9 mouse cellular contexts compared by ENCODE assay signal in genomic region chr15:89067609-89068008, GRCm38 (mm10). TPM values are rescaled to one million over a fixed set of nuclear protein-coding genes. Genes with fewer than 3 reads are reported as not detected.
DNase-seq lines count a peak whose midpoint lies in the region; ATAC-seq and TF ChIP-seq lines count a peak whose summit lies in the region.
"Had no signal": no experiment of that assay in that cellular context is flagged by ENCODE, and none has a peak within 500 bp of the region (broad histone marks: within the 10 kb centered on the region; RNA-seq: fewer than 3 reads in every experiment).

No protein-coding gene starts in this region.

- no peaks in the 10 kb centered on the region for H3K36me3 ChIP-seq in kidney, embryonic 15.5 days
- no peaks in the 10 kb centered on the region for H3K36me3 ChIP-seq in limb, embryonic 14.5 days (ENCODE audit: control insufficient read depth, insufficient read depth, low read length)

- no peaks in the 10 kb centered on the region for H3K9me3 ChIP-seq in kidney, embryonic 15.5 days (replicated peaks)
- no peaks in the 10 kb centered on the region for H3K9me3 ChIP-seq in limb, embryonic 14.5 days (ENCODE audit: control insufficient read depth, low read length)

- peak overlapping the region; percentile 47 for H3K4me2 ChIP-seq in kidney, embryonic 15.5 days
- peak overlapping the region; percentile 19; the same call in 1 of the 2 replicates for H3K4me2 ChIP-seq in limb, embryonic 14.5 days (replicated peaks; ENCODE audit: low read depth, low read length, severe bottlenecking)

- peaks cover 66% of the 10 kb centered on the region for H3K27me3 ChIP-seq in kidney, embryonic 15.5 days
- H3K27me3 ChIP-seq in limb, embryonic 14.5 days (ENCODE audit: control insufficient read depth, insufficient read depth, low read length), result peaks cover 27% of the 10 kb centered on the region

- no peak overlapping the region for H3K27ac ChIP-seq in kidney, embryonic 15.5 days
- no peak overlapping the region for H3K27ac ChIP-seq in limb, embryonic 14.5 days (replicated peaks; ENCODE audit: low read depth, low read length)

- 35% methylated on average over 35 of the region's 35 CpGs for WGBS in kidney, embryonic 15.5 days
- WGBS in limb, embryonic 14.5 days, result 26% methylated on average over 35 of the region's 35 CpGs

- H3K4me1 ChIP-seq in kidney, embryonic 15.5 days, result peaks cover 14% of the 10 kb centered on the region
- no peaks in the 10 kb centered on the region for H3K4me1 ChIP-seq in limb, embryonic 14.5 days (ENCODE audit: control insufficient read depth, insufficient read depth, low read length)

- H3K9ac ChIP-seq in kidney, embryonic 15.5 days, result no peak overlapping the region
- no peak overlapping the region for H3K9ac ChIP-seq in limb, embryonic 14.5 days (ENCODE audit: low read depth, low read length, severe bottlenecking)

- no peak for TF ChIP-seq POLR2A in limb, embryonic 14.5 days (IDR thresholded peaks at IDR 0.05; ENCODE audit: borderline replicate concordance, extremely low read depth, insufficient read depth, insufficient read length)

- peak; percentile 20 for DNase-seq in cerebellum, adult 8-10 months
- DNase-seq in kidney, adult 9 months, result no peak
- DNase-seq in ZHBTc4 (ENCODE audit: low read depth, low spot score), result peak; percentile 45
- DNase-seq in limb, embryonic 14.5 days (ENCODE audit: low spot score), result no peak
- no peak for DNase-seq in frontal cortex, postnatal 25 days (ENCODE audit: low spot score in 2 of 2)
- DNase-seq in adrenal gland, postnatal 4 days (ENCODE audit: low spot score in 2 of 2), result no peak
- DNase-seq: heart, postnatal 4 days had no signal

- ATAC-seq in cerebellum, adult (ENCODE audit: insufficient number of reproducible peaks, low FRiP score, low TSS enrichment), result no peak
- ATAC-seq in kidney, embryonic 15.5 days (replicated peaks; ENCODE audit: low FRiP score), result no peak
- no peak for ATAC-seq in limb, embryonic 14.5 days (ENCODE audit: low FRiP score, low read depth)

- H3K4me3 ChIP-seq in kidney, embryonic 15.5 days (replicated peaks), result peak overlapping the region; percentile 26
- H3K4me3 ChIP-seq in limb, embryonic 14.5 days (replicated peaks; ENCODE audit: low read length), result no peak overlapping the region

RNA-seq across cellular contexts. Expression of gene Trabd, which starts 7.3 kb away (rescaled TPM):
- polyA plus RNA-seq in kidney, embryonic 15.5 days (2015; fragmentation: Nextera tagmentation; extraction: Ambion mirVana), result 46.1 and 52.5 TPM in 2 replicates
- polyA plus RNA-seq in limb, embryonic 14.5 days (2012; rRNA removed), result 43.5 and 51.0 TPM in 2 replicates
- polyA plus RNA-seq in limb, embryonic 14.5 days (2014; fragmentation: Nextera tagmentation; extraction: Ambion mirVana), result 47.8 and 51.0 TPM in 2 replicates
- 10 to 100 TPM; 45.5 to 45.6 TPM for total RNA-seq in adrenal gland, postnatal 4 days (2021)

RNA-seq across cellular contexts. Expression of gene Panx2, which starts 8.1 kb away (rescaled TPM):
- 0.05 and 0.12 TPM in 2 replicates for polyA plus RNA-seq in kidney, embryonic 15.5 days (2015; fragmentation: Nextera tagmentation; extraction: Ambion mirVana)
- polyA plus RNA-seq in limb, embryonic 14.5 days (2012; rRNA removed), result 1.9 and 2.0 TPM in 2 replicates
- 0.29 and 0.48 TPM in 2 replicates for polyA plus RNA-seq in limb, embryonic 14.5 days (2014; fragmentation: Nextera tagmentation; extraction: Ambion mirVana)
- 1 to 10 TPM; 3.4 to 3.5 TPM for total RNA-seq in adrenal gland, postnatal 4 days (2021)

RNA-seq across cellular contexts. Expression of gene Selenoo, which starts 21.3 kb away (rescaled TPM):
- polyA plus RNA-seq in kidney, embryonic 15.5 days (2015; fragmentation: Nextera tagmentation; extraction: Ambion mirVana), result 18.0 and 19.9 TPM in 2 replicates
- 32.7 and 40.7 TPM in 2 replicates for polyA plus RNA-seq in limb, embryonic 14.5 days (2012; rRNA removed)
- 20.6 and 22.9 TPM in 2 replicates for polyA plus RNA-seq in limb, embryonic 14.5 days (2014; fragmentation: Nextera tagmentation; extraction: Ambion mirVana)
- total RNA-seq in adrenal gland, postnatal 4 days (2021), result 10 to 100 TPM; 30.7 to 35.0 TPM

RNA-seq across cellular contexts. Expression of gene Tubgcp6, which starts 55.3 kb away (rescaled TPM):
- 13.8 and 16.0 TPM in 2 replicates for polyA plus RNA-seq in kidney, embryonic 15.5 days (2015; fragmentation: Nextera tagmentation; extraction: Ambion mirVana)
- 36.8 and 56.5 TPM in 2 replicates for polyA plus RNA-seq in limb, embryonic 14.5 days (2012; rRNA removed)
- polyA plus RNA-seq in limb, embryonic 14.5 days (2014; fragmentation: Nextera tagmentation; extraction: Ambion mirVana), result 17.2 and 17.6 TPM in 2 replicates
- total RNA-seq in adrenal gland, postnatal 4 days (2021), result 10 to 100 TPM; 20.1 to 24.8 TPM

Comparison
In these comparisons a context has a peak if more than half of its experiments do, and no peak if none do; other contexts are left out.
1. DNase-seq: peak in cerebellum, adult 8-10 months (single experiment) and ZHBTc4 (single experiment); none in kidney, adult 9 months (single experiment), limb, embryonic 14.5 days (single experiment), frontal cortex, postnatal 25 days (0 of 2) and adrenal gland, postnatal 4 days (0 of 2).